Mouse (Mus musculus): ENCODE measurements around the gene Cldn34d. TPM values are rescaled to one million over a fixed set of nuclear protein-coding genes. Genes with fewer than 3 reads are reported as not detected.

The Cldn34d gene
- total RNA-seq (2021): not detected
- polyA plus RNA-seq (2012; rRNA removed): not detected in 2 replicates
- long read RNA-seq: 0 reads

GRCm38 (mm10) chrX:76602824-76603223 is at the start of gene Cldn34d:
Gene Cldn34d, minus strand, starts transcription at chrX:76602924.
- no peak for DNase-seq

GRCm38 (mm10) chrX:76598459-76599206 is 4.1 kb downstream of the Cldn34d start:
- DNase-seq: no peak

Other genes with a start within 250 kb of the Cldn34d start
- gene Cldn34b4, start 209.6 kb downstream of the Cldn34d start, total RNA-seq (2021): not detected
- not detected in 2 replicates for gene Cldn34b4, start 209.6 kb downstream of the Cldn34d start, polyA plus RNA-seq (2012; rRNA removed)

Data from adrenal gland, adult 2 months (tissue).